Comparison of ENCODE assay signal across 13 mouse cellular contexts in the genomic region with DNA sequence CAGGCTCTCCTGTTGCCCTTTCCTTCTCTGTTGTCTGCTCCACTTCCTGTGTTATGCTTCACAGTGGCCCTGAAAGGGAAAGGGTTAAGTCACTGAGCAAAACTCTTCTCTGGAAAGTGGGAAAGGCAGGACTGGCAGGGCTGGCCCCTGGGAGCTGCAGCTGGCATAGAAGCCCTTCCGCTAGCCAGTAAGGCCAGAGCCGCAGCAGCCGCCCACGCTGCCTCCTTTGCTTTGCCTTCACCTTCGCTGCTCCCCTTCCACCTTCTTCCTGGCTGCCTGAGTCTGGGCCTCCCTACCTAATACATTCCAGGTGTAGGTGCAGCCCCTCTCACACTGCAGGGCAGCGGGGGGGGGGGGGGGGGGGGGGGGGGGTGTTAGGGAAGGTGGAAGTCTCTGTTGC. TPM values are rescaled to one million over a fixed set of nuclear protein-coding genes. Genes with fewer than 3 reads are reported as not detected.
DNase-seq lines count a peak whose midpoint lies in the region; ATAC-seq and TF ChIP-seq lines count a peak whose summit lies in the region.
"Had no signal": no experiment of that assay in that cellular context is flagged by ENCODE, and none has a peak within 500 bp of the region (broad histone marks: within the 10 kb centered on the region; RNA-seq: fewer than 3 reads in every experiment).

No protein-coding gene starts in this region.

- H3K4me1 ChIP-seq in heart, postnatal 0 days (ENCODE audit: control insufficient read depth, insufficient read depth), result no peaks in the 10 kb centered on the region
- peaks cover 22% of the 10 kb centered on the region for H3K4me1 ChIP-seq in embryonic facial prominence, embryonic 13.5 days
- no peaks in the 10 kb centered on the region for H3K4me1 ChIP-seq in stomach, postnatal 0 days (replicated peaks; ENCODE audit: control insufficient read depth, insufficient read depth)
- H3K4me1 ChIP-seq in forebrain, embryonic 16.5 days (replicated peaks; ENCODE audit: control insufficient read depth, insufficient read depth, low read length), result peaks cover 9% of the 10 kb centered on the region
- H3K4me1 ChIP-seq in liver, embryonic 11.5 days (replicated peaks; ENCODE audit: control insufficient read depth, insufficient read depth, low read length), result no peaks in the 10 kb centered on the region

- H3K9me3 ChIP-seq in heart, postnatal 0 days (replicated peaks; ENCODE audit: control insufficient read depth, low read length), result no peaks in the 10 kb centered on the region
- no peaks in the 10 kb centered on the region for H3K9me3 ChIP-seq in embryonic facial prominence, embryonic 13.5 days
- H3K9me3 ChIP-seq in stomach, postnatal 0 days (ENCODE audit: control insufficient read depth, low read length), result no peaks in the 10 kb centered on the region
- H3K9me3 ChIP-seq in forebrain, embryonic 16.5 days (ENCODE audit: control insufficient read depth, low read length), result no peaks in the 10 kb centered on the region
- H3K9me3 ChIP-seq in liver, embryonic 11.5 days (ENCODE audit: control insufficient read depth, low read length), result no peaks in the 10 kb centered on the region
- H3K9me3 ChIP-seq: forebrain, embryonic 10.5 days; G1E had no signal

- peak overlapping the region; percentile 65 for H3K27ac ChIP-seq in heart, postnatal 0 days (ENCODE audit: low read depth)
- peak overlapping the region; percentile 60; the same call in 1 of the 2 replicates for H3K27ac ChIP-seq in embryonic facial prominence, embryonic 13.5 days
- H3K27ac ChIP-seq in stomach, postnatal 0 days (replicated peaks), result peak overlapping the region; percentile 35; the same call in 1 of the 2 replicates
- no peak overlapping the region for H3K27ac ChIP-seq in forebrain, embryonic 16.5 days (ENCODE audit: low read length)
- H3K27ac ChIP-seq in liver, embryonic 11.5 days (ENCODE audit: low read depth, low read length), result no peak overlapping the region
- H3K27ac ChIP-seq: forebrain, embryonic 10.5 days had no signal

- H3K36me3 ChIP-seq in heart, postnatal 0 days (replicated peaks; ENCODE audit: control insufficient read depth, insufficient read depth, low read length), result no peaks in the 10 kb centered on the region
- H3K36me3 ChIP-seq in embryonic facial prominence, embryonic 13.5 days, result no peaks in the 10 kb centered on the region
- no peaks in the 10 kb centered on the region for H3K36me3 ChIP-seq in stomach, postnatal 0 days (ENCODE audit: control insufficient read depth, insufficient read depth, low read length)
- H3K36me3 ChIP-seq in forebrain, embryonic 16.5 days (ENCODE audit: control insufficient read depth, insufficient read depth), result no peaks in the 10 kb centered on the region
- H3K36me3 ChIP-seq in liver, embryonic 11.5 days (ENCODE audit: control insufficient read depth, insufficient read depth, low read length), result no peaks in the 10 kb centered on the region
- H3K36me3 ChIP-seq: G1E had no signal

- TF ChIP-seq CTCF in heart, postnatal 0 days (IDR thresholded peaks at IDR 0.05; ENCODE audit: low read depth), result no peak
- TF ChIP-seq CTCF in stomach, postnatal 0 days (IDR thresholded peaks at IDR 0.05; ENCODE audit: low read depth), result no peak

- H3K4me3 ChIP-seq in heart, postnatal 0 days (ENCODE audit: low read depth, low read length), result no peak overlapping the region
- H3K4me3 ChIP-seq in embryonic facial prominence, embryonic 13.5 days, result peak overlapping the region; percentile 9; the same call in 1 of the 2 replicates
- H3K4me3 ChIP-seq in stomach, postnatal 0 days (ENCODE audit: low read depth, low read length), result no peak overlapping the region
- H3K4me3 ChIP-seq in forebrain, embryonic 16.5 days (replicated peaks; ENCODE audit: low read length), result no peak overlapping the region
- no peak overlapping the region for H3K4me3 ChIP-seq in liver, embryonic 11.5 days (ENCODE audit: low read depth, low read length)
- H3K4me3 ChIP-seq: forebrain, embryonic 10.5 days had no signal

- peak; percentile 39; the same call in 1 of the 2 replicates for ATAC-seq in heart, postnatal 0 days (ENCODE audit: insufficient read depth, low read depth)
- ATAC-seq in embryonic facial prominence, embryonic 13.5 days (ENCODE audit: insufficient number of reproducible peaks, insufficient read depth, low FRiP score, low TSS enrichment, low read depth), result no peak
- ATAC-seq in stomach, postnatal 0 days (ENCODE audit: low FRiP score, low TSS enrichment), result no peak
- no peak for ATAC-seq in forebrain, embryonic 16.5 days
- ATAC-seq in liver, embryonic 11.5 days (replicated peaks; ENCODE audit: low FRiP score), result no peak
- ATAC-seq: midbrain, embryonic 16.5 days had no signal

- peak overlapping the region; percentile 1; the same call in 1 of the 2 replicates for H3K4me2 ChIP-seq in heart, postnatal 0 days (ENCODE audit: low read depth, low read length)
- peak overlapping the region; percentile 37 for H3K4me2 ChIP-seq in embryonic facial prominence, embryonic 13.5 days
- H3K4me2 ChIP-seq in stomach, postnatal 0 days (replicated peaks; ENCODE audit: low read depth), result no peak overlapping the region; the same call in 1 of the 2 replicates
- H3K4me2 ChIP-seq in forebrain, embryonic 16.5 days (ENCODE audit: low read length), result no peak overlapping the region
- H3K4me2 ChIP-seq in liver, embryonic 11.5 days, result no peak overlapping the region

- no peaks in the 10 kb centered on the region for H3K27me3 ChIP-seq in heart, postnatal 0 days (ENCODE audit: control insufficient read depth, insufficient read depth, low read length)
- peaks cover 7% of the 10 kb centered on the region; the same call in 1 of the 2 replicates for H3K27me3 ChIP-seq in embryonic facial prominence, embryonic 13.5 days
- H3K27me3 ChIP-seq in stomach, postnatal 0 days (ENCODE audit: control insufficient read depth, insufficient read depth, low read length), result no peaks in the 10 kb centered on the region
- H3K27me3 ChIP-seq in forebrain, embryonic 16.5 days (replicated peaks; ENCODE audit: control insufficient read depth, insufficient read depth, low read length), result no peaks in the 10 kb centered on the region
- H3K27me3 ChIP-seq in liver, embryonic 11.5 days (replicated peaks; ENCODE audit: control insufficient read depth, insufficient read depth, low read length), result peaks cover 11% of the 10 kb centered on the region; the same call in 1 of the 2 replicates

- H3K9ac ChIP-seq in heart, postnatal 0 days (replicated peaks; ENCODE audit: low read depth, low read length), result no peak overlapping the region
- H3K9ac ChIP-seq in embryonic facial prominence, embryonic 13.5 days, result no peak overlapping the region
- H3K9ac ChIP-seq in stomach, postnatal 0 days (ENCODE audit: low read length), result no peak overlapping the region
- no peak overlapping the region for H3K9ac ChIP-seq in forebrain, embryonic 16.5 days (replicated peaks; ENCODE audit: low read depth, low read length)
- no peak overlapping the region for H3K9ac ChIP-seq in liver, embryonic 11.5 days (ENCODE audit: low read depth, low read length)

- no peak for DNase-seq in heart, postnatal 0 days (ENCODE audit: low spot score)
- no peak for DNase-seq in heart, postnatal 25 days (ENCODE audit: low spot score)
- DNase-seq in lung, postnatal 10 days, result peak; percentile 38
- no peak for DNase-seq in lung, adult 18-20 months
- DNase-seq in stomach, postnatal 0 days (ENCODE audit: low spot score), result peak; percentile 14
- DNase-seq in liver, embryonic 11.5 days (ENCODE audit: low spot score), result no peak
- DNase-seq: cerebellum, adult 9-11 months; heart, adult 11 months had no signal

- WGBS in heart, postnatal 0 days, result 69% methylated on average over 5 of the region's 6 CpGs
- WGBS in embryonic facial prominence, embryonic 13.5 days, result 40% methylated on average over 5 of the region's 6 CpGs
- 55% methylated on average over 5 of the region's 6 CpGs for WGBS in stomach, postnatal 0 days
- 81% methylated on average over 5 of the region's 6 CpGs for WGBS in forebrain, embryonic 16.5 days
- 74% methylated on average over 3 of the region's 6 CpGs for WGBS in liver, embryonic 11.5 days

- TF ChIP-seq EP300 in heart, postnatal 0 days (IDR thresholded peaks at IDR 0.05; ENCODE audit: low read depth), result no peak
- no peak for TF ChIP-seq EP300 in stomach, postnatal 0 days (optimal IDR thresholded peaks at IDR 0.05)

- intact Hi-C loops in heart, postnatal 25 days (cut with DNase I), result no loop called here

RNA-seq across cellular contexts. Expression of a gene that starts 8.5 kb away (rescaled TPM):
- total RNA-seq in heart, postnatal 0 days (2014; rRNA removed; ENCODE audit: low replicate concordance), result 11.4 and 17.4 TPM in 2 replicates
- polyA plus RNA-seq in heart, postnatal 0 days (2015; fragmentation: Nextera tagmentation; extraction: Ambion mirVana), result 4.8 and 5.1 TPM in 2 replicates
- 10 to 100 TPM in 1 of 2 experiments, 1 to 10 TPM in 1; 9.2 to 10.9 TPM for total RNA-seq in heart, postnatal 25 days (2021)
- polyA plus RNA-seq in embryonic facial prominence, embryonic 13.5 days (2015; fragmentation: Nextera tagmentation; extraction: Ambion mirVana), result 14.9 and 15.9 TPM in 2 replicates
- 2.8 and 3.1 TPM in 2 replicates for polyA plus RNA-seq in stomach, postnatal 0 days (2015; fragmentation: Nextera tagmentation; extraction: Ambion mirVana)
- 10.0 and 10.9 TPM in 2 replicates for polyA plus RNA-seq in forebrain, embryonic 16.5 days (2015; fragmentation: Nextera tagmentation; extraction: Ambion mirVana)
- 4.1 and 4.6 TPM in 2 replicates for polyA plus RNA-seq in liver, embryonic 11.5 days (2014; fragmentation: Nextera tagmentation; extraction: Ambion mirVana)
- total RNA-seq: G1E had no signal
- polyA plus RNA-seq: G1E had no signal

RNA-seq across cellular contexts. Expression of a gene that starts 37.4 kb away (rescaled TPM):
- total RNA-seq in heart, postnatal 0 days (2014; rRNA removed; ENCODE audit: low replicate concordance), result 27.0 and 33.4 TPM in 2 replicates
- polyA plus RNA-seq in heart, postnatal 0 days (2015; fragmentation: Nextera tagmentation; extraction: Ambion mirVana), result 15.2 and 15.4 TPM in 2 replicates
- 10 to 100 TPM; 34.9 to 40.3 TPM for total RNA-seq in heart, postnatal 25 days (2021)
- 31.3 and 31.6 TPM in 2 replicates for polyA plus RNA-seq in embryonic facial prominence, embryonic 13.5 days (2015; fragmentation: Nextera tagmentation; extraction: Ambion mirVana)
- 13.0 and 15.2 TPM in 2 replicates for polyA plus RNA-seq in stomach, postnatal 0 days (2015; fragmentation: Nextera tagmentation; extraction: Ambion mirVana)
- 60.3 and 66.9 TPM in 2 replicates for polyA plus RNA-seq in forebrain, embryonic 16.5 days (2015; fragmentation: Nextera tagmentation; extraction: Ambion mirVana)
- polyA plus RNA-seq in liver, embryonic 11.5 days (2014; fragmentation: Nextera tagmentation; extraction: Ambion mirVana), result 32.6 and 32.9 TPM in 2 replicates

RNA-seq across cellular contexts. Expression of a gene that starts 41.9 kb away (rescaled TPM):
- total RNA-seq in heart, postnatal 0 days (2014; rRNA removed; ENCODE audit: low replicate concordance), result 6.2 and 8.9 TPM in 2 replicates
- polyA plus RNA-seq in heart, postnatal 0 days (2015; fragmentation: Nextera tagmentation; extraction: Ambion mirVana), result 9.0 and 10.4 TPM in 2 replicates
- total RNA-seq in heart, postnatal 25 days (2021), result 10 to 100 TPM; 10.1 to 10.6 TPM
- 35.9 and 42.4 TPM in 2 replicates for polyA plus RNA-seq in embryonic facial prominence, embryonic 13.5 days (2015; fragmentation: Nextera tagmentation; extraction: Ambion mirVana)
- 16.3 and 16.9 TPM in 2 replicates for polyA plus RNA-seq in stomach, postnatal 0 days (2015; fragmentation: Nextera tagmentation; extraction: Ambion mirVana)
- polyA plus RNA-seq in forebrain, embryonic 16.5 days (2015; fragmentation: Nextera tagmentation; extraction: Ambion mirVana), result 36.0 and 38.3 TPM in 2 replicates
- 39.5 and 39.8 TPM in 2 replicates for polyA plus RNA-seq in liver, embryonic 11.5 days (2014; fragmentation: Nextera tagmentation; extraction: Ambion mirVana)

Comparison
In these comparisons a context has a peak if more than half of its experiments do, and no peak if none do; other contexts are left out.
1. DNase-seq: peak in lung, postnatal 10 days (single experiment) and stomach, postnatal 0 days (single experiment); none in heart, postnatal 0 days (single experiment), heart, postnatal 25 days (single experiment), lung, adult 18-20 months (0 of 2) and liver, embryonic 11.5 days (single experiment).
2. H3K27ac ChIP-seq: peak in heart, postnatal 0 days (single experiment), embryonic facial prominence, embryonic 13.5 days (single experiment) and stomach, postnatal 0 days (single experiment); none in forebrain, embryonic 16.5 days (single experiment) and liver, embryonic 11.5 days (single experiment).
3. H3K4me2 ChIP-seq: peak in heart, postnatal 0 days (single experiment) and embryonic facial prominence, embryonic 13.5 days (single experiment); none in stomach, postnatal 0 days (single experiment), forebrain, embryonic 16.5 days (single experiment) and liver, embryonic 11.5 days (single experiment).